Mouse (Mus musculus) urinary bladder, adult 2 months (tissue): ENCODE measurements around the gene Tbc1d8. TPM values are rescaled to one million over a fixed set of nuclear protein-coding genes. Genes with fewer than 3 reads are reported as not detected.

Source experiments
- DNase-seq: peaks from one replicate; pipeline ENCODE4 v3.0.0; 2022; ENCODE audit warnings: low spot score
- polyA plus RNA-seq: library from polyadenylated mRNA; depleted of rRNA; stranded (reverse); fragments of >200 nt; gene quantifications from 2 replicates; pipeline ENCODE4 v1.2.3, GENCODE M21; 2012

Tbc1d8 gene
- polyA plus RNA-seq, 1 experiment = 40.9 TPM

DNA sequence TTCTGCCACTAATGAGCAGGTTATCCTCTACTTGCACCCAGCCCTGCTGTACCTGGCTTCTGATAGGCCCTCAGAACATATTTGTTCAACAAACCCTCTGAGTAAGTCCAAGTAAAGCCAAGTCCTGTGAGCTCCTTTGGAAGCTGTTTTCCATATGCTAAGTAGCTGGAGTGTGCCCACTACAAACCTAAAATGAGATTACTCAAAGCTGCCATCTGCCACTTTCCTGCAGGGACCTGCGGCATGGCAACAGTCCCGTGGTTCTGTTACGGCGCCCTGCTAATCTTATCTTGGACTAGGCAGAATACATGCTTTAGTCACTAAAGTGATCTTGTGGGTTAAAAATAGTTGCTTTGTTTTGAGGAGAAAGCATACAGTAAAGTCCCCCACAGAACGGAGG is 32.4 kb downstream of the Tbc1d8 start:
- no peak for DNase-seq

DNA sequence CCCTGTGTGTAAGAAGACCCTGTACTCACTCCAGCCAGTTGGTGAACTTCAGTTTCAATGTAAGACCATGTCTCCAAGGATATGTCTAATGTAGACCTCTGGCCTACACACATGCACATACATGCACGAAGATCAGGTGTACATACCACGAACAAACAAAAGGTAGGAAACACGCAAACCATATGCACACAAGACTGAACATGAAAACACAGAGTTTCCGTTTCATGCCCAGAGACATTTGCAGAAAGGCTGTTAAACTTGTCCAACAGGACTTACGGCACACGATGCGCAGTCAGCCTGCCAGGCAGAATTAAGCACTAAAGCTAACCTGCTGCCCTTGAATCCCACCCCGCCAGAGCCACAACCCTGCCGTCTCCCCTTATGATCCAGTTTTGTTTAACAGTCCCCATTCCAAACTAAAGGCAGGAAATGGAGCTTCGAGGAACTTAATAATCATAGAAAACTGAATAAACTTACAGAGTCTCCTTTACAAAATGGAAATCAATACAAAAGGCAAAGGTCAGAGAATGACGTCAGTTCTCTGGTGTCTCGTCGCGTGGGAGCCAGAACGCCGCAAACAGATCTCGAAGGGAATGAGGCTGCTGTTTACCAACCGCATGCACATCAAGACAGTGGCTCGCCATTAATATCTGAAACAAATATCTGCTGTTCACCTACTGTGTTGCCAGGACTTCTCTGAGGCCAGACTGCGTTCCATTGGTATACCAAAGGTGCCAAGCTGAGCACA is 33.1 kb downstream of the Tbc1d8 start:
- DNase-seq = no peak

DNA sequence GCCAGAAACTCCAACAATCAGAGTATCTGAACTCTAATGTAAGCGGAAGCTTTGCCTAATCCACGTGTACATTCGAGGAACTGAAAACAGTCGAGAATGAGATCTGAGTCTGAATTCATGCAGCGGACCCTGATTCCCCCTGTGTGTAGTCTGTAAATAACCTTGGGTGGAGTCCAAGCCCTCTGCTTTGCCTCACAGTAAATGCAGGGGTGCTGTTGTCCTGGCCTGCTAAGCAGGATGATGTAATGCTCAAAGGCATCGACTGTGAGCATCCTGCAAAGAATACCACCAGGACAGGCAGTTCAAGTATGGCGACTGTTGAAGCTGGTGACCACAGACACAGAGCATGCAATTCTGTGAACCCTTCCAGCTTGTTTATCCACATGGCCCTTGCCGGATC is 34.8 kb downstream of the Tbc1d8 start:
- no peak for DNase-seq

DNA sequence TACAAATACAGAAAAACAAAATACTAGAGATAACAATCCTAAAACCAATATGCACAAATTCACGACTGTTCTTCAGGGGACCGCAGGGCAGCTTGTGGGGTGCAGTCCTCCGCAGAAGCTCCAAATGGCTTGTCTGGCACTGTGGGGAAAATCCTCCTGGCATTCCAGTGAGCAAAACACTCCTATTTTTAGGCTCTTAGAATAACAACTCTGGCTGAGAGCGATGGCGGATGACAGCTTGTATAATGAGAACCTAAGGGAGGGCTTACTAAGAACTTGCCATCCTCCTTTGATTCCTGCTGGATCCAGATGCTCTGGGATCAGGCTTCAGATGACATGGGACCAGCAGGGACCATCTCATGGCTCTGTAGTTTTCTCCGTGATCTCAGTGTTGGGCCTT is 36.9 kb downstream of the Tbc1d8 start:
- DNase-seq = no peak

DNA sequence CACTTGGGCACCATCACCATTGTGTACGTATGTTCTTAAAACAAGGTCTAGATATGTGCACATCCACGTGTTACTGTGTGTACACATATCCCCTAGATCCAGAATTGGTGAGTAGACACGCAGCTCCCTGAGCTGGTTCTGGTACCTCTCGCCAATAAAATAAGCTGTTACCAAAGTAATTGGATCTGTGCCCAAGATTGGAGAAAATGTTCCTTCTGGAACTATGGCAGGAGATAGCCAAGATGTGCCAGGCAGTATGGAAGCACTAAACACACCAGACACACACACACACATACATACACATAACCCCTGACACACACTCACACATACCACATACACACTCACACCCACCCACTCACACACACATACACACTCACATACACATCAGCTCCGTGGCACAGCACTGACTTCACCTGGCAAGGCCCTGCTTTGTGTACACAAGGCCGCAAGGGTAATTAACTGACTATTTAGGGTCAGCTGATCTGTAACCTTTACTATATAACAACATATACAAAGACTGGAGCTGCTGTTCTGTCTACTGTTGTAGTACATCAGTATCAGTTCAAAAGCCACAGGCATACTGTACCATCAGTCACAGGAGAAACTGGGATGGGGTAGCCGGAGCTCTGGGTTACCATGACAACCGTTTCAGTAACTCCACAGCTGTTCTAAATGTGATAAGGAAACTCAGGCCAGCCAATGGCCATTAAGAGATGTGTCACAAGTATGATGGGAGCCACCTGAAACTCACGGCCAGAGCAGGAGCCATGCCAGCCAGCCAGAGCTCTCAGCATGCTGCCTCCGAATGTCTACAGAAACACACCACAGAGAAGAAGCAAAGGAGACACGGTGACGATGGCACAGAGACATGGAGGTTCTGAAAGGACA is 38.6 kb downstream of the Tbc1d8 start:
- no peak for DNase-seq

DNA sequence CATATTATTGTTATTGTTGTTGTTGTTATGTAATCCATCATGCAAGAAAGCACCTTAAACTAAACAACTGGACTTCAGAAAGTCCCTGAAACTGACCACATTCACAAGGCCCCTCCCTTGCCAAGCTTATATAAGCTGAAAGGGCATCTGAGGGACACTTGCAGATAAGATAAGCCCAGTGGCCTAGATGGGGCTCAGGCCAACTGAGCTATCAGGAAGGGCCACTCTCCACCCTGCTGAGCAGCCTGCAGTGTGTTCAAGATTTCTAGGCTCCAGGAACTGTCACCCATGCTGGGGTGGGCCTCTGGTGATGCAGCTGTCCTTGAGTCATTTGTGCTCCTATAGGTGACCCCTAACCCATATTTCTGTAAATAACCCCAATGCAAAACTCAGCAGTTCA is 39.9 kb downstream of the Tbc1d8 start:
- DNase-seq = no peak

DNA sequence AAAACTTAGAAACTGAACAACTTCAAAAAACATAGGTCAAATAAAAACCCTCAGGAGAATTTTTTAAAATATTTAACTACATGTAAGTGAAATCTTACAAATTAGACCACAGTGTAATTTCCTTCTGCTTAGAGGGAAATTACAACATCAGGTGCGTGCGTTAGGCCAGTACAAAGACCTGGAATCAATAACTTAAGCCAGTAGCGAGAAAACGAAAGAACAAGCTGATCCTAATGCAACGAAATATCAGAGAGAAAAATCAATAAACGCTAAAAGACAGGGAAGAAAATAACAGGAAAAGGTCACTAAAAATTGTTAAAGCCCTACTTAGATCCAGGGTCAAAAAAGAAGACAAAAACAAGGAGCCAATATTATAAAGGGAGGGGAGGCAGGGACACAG is 44.3 kb downstream of the Tbc1d8 start:
- no peak for DNase-seq

DNA sequence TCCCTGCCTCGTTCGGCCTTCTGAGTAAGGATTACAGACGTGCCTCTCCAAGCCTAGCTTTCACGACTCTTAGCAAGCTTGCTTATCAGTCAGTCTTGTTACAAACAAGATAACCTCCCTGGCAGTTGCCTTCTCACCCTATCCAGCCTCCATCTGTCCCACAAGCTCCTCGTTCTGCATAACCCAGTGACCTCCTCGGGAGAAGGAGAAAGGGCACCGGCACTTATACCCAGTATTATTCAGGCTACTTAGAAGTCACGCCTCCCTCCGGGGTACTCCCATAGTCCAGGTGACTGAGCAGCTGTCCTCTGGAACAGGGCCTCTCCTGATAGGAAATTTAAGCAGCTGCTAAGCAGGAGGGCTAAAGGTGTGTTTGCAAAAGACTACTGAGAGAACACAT is 48.5 kb downstream of the Tbc1d8 start:
- DNase-seq = no peak

DNA sequence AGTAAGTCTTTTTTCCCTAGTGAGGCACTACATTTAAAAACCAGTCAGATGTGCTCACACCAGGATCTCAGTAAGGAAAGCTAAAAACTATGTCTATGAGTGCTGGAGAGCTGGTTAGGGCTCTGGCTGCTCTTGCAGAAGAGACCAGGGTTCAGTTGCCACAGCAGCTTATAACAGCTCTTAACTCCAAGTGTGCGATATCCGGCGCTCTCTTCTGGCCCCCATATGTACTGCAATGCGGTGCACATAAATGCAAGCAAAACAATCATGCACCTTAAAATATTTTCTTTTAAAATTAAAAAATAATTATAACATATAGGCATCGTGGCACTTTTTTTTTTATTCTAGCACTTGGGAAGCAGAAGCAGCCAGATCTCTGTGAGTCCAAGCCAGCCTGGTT is 49.5 kb downstream of the Tbc1d8 start:
- DNase-seq = no peak

DNA sequence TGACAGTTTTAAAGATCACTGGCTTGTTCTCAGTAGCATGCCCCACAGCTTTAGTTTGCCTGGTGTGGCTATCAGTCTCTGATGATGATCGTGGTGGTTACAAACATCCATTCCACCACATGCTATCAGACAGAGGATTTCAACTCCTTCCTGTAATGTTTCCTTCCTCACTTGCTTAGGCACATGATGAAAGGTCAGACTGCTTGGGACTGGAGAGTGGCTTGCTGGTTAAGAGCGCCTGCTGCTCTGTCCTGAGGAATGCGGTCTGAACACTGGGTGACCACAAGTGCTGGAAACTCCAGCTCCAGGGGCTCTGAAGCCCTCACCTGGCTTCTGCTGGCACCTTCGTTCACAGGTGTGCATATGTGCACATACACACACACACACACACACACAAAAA is 50.3 kb downstream of the Tbc1d8 start:
- DNase-seq = no peak

DNA sequence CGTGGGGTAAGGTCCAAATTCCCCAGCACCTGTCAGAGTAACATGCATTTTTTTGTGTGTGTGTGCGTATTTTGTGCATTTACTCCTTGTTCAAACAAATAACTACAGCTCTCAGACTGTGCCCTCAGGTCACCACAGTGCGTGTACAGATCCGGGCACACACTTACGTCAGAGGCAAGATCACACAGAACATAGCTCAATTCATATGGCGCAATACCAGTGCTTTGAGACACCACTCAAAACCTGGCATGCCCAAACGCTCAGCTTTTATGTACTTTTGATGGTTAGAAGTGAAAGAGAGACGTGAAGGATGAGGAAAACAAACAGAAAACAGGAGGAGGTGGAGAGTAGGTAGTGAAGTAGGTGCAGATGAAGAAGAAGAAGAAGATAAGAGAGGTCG is 53.1 kb downstream of the Tbc1d8 start:
- no peak for DNase-seq

DNA sequence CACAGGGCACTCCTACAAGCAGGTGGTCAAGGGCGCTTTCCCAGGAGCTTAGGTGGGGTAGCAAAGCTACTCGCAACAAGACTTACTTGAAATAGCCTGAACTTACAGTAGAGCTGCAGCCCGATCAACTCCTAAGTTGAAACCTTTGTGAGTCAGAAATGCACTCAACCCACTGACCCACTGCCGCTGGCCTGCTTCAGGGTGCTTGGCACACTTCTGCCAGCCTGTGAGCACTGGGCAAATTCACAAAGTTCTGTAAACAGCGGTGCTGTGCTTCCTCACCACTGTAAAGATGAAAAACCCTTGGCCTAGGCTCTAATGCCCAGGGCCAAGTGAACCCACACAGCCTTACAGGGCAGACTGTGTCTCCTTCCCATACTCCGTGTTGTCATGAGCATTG is 57.6 kb downstream of the Tbc1d8 start:
- no peak for DNase-seq

DNA sequence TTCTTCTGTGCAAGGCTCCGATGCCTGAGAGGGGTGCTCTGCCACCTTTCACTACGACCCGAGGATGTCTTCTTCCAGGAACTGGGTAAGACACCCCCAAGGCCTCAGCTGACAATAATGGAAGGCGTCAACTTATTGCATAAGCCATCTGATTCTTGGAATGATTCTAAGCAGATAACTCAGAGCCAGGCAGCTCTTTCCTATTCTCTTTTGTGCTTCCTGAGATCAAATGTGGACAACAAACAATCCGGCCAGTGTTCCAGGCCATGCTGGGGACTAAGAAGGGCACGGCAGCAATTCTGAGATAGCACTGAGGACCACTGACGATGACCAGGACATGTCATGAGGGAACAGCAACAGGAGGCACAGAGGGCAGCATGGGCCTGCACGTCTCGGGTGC is 59.7 kb downstream of the Tbc1d8 start:
- DNase-seq = no peak

DNA sequence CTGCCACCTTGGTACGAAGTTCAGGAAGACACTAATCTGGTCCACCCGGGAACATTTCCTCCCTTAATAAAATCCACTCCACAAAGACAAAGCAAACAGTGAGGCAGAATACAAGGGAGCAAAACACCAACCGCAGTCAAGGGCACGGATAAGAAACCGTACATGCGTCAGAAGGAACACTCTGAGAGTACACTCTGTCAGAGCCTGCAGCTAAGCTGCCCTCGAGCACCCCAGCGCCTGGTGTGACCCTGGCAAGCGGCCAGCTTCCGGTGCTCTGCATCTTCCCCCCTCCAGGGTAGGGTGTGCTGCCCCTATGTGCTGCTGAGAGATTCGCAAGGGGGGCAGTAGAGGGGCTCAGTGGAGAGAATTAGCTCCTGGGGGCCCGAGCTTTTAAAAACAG is 60.7 kb downstream of the Tbc1d8 start:
- no peak for DNase-seq

DNA sequence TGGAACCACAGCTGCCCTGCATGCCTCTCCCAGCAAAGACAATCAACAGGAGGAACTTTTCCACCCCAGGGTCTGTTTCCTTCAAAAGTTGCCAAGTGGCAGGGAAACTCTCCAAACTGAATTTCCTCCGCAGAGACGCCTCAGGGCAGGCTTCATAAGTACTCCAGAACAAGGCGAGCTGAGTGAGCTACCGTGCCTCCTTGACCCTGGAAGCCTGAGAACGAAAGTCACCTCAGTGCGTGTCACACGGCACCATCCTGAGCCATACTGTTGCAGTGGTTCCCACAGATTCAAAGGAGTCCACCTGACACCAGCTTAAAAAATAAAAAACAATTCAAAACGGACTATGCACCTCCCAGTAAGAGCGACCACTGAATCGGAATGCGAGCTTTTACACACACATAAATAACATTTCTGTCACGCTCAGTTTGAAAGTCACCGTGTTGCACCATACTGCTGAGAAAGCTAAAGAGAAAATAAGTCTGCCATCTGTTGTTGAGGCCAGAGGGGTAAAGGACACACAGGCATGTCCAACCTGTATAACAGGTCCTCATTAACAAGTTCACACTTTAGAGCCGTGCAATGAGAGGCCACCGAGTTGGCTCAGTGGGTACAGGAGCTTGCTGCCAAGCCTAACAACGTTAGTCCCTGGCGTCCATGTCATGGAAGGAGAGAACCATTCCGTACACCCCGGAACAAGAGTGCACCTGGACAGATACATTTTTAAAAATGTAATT is 68.3 kb downstream of the Tbc1d8 start:
- no peak for DNase-seq

DNA sequence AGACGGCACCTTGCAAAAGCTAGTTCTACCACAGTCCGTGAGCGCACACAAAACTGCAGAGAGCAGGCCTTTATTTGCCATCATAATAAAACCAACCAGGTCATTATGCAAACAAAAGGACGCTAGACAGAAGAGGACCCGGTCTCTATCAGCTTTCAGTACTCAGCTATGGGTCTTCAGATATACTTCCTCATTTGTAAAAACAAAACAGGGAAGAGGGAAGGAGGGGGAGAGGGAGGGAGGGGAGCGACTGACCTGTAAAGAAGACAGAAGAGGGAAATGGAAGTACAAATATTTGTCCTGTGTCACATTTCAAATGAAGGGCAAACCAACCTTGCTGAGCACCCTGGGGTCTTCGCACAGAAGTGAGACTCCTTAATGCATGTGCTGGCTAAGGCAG is 69.9 kb downstream of the Tbc1d8 start:
- no peak for DNase-seq

DNA sequence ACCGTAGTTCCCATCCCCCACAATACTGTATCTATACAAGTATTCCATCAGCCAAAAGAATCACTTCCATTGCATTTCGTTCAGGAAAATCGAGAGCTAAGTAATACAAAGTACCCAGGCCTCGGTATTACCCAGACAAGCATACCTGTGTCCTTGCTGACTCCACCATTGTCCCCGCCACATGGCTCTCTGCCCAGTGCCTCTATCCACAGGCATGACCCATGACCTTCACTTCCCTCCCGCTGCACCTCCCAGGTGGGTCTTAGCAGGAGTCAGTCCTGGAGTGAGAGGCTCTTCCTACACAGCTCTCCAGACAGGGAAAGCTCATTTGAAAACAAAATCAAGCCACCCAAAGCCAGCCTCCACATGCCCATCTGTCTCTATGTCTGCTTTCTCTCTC is 70.4 kb downstream of the Tbc1d8 start:
- DNase-seq = no peak

DNA sequence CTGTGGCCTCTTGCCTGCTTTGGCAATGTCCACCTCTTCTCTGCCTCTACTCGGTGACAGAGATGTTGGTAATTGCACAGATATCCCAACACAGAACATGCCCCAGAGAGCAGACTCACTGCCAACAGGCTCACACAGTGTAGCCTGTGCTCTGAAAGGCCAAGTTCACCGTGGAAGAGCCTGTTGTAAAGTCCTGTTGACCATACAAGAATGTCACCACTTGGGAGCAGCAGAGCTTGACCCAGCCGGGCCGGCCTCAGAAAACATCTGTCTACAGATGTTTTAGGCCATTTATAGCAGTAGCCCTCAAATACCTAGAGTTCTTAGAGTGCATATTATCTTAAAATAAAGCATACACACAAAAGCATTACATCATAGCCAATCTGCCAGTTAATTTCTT is 71.4 kb downstream of the Tbc1d8 start:
- no peak for DNase-seq

DNA sequence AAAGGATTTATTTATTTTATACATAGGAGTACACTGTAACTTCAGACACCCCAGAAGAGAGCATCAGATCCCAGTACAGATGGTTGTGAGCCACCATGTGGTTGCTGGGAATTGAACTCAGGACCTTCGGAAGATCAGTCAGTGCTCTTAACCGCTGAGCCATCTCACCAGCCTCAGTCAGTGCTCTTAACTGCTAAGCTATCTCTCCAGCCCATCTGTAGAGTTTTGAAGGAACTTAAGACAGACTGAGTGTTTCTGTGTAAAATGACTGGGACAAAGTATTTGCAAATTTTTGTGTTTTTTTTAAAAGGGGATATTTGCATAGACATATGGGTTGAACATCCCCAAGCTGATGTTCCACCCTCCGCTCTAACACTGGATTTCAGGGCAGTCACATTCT is 78.4 kb downstream of the Tbc1d8 start:
- DNase-seq = no peak

DNA sequence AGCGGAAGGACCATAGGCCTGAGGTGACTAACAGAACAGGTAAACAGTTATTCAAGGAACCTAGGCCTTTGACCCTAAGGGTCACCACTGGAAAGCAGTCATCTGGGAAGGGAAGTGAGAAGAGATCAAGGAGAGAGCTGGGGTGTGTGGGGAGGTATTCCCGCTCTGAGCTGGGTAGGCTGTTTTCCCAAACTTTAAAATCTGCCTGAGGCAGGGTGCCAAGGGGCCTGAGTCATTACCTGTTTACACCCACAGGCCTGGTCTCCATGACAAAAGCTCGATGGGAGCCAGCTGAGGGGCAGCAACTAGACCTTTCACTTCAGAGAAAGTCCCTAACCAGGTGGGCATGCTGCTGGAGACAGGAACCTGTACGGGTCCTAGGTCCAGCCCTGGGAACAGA is 79.3 kb downstream of the Tbc1d8 start:
- DNase-seq = no peak

DNA sequence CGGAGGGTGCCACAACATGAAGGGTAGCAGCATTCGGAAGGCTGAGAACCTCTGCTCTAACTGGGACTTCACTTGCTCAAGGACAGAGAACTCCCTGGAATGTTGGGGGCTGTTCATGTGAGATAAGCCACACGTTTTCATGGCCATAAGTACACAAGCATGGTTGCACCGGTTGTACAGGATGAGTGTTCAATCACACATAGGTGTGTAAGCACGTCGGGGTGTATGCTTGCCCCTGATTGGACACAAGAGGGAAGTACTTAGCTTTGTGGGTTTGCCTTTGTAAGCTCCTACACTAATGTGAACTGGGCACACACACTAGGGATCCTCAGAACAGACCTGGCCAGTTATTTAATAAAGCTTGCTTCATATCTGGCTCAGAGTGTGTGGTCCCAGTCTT is 80.3 kb downstream of the Tbc1d8 start:
- no peak for DNase-seq

DNA sequence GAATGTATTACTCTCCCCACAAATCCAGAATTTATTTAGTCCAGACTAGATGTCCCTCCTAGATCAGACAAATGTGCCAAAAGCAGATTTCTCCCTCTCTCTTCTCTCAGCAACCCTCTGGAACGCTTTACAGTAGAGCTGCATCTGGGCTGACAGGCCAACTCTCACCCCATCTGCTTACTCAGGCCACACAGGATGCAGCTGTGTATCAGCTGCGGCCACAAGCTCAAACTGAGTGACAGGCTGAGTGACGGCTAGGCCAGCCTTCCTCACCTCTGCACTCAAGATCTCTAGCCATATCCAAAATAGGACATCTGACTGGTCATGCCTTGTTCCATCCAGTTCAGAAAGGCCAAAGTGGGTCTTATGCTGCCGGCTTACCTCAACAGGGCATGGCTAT is 82.2 kb downstream of the Tbc1d8 start:
- no peak for DNase-seq

DNA sequence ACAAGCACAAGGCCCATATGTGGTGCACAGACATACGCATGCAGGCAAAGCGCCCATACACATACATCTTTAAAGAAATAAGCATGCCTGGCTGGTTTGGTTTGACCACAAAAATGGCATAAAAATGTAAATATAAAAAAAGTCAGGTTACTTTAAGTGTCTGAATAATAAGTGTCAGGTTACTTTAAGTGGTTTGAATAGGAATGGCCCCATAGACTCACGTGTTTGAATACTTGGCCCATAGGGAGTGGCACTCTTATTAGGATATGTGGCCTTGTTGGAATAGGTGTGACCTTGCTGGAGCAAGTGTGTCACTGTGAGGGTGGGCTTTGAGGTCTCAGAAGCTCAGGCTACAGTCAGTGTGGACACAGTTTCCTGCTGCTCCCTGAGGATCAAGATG is 83.9 kb downstream of the Tbc1d8 start:
- no peak for DNase-seq
